Mouse (Mus musculus) cerebellum, adult 2 months (tissue): ENCODE results near the gene Gm45618. TPM values are rescaled to one million over a fixed set of nuclear protein-coding genes. Genes with fewer than 3 reads are reported as not detected.
A peak's percentile ranks its signal among the peaks of the same experiment; 100 is the strongest.

Source experiments
- DNase-seq, 2 experiments: peaks; one replicate each; pipeline ENCODE4 v3.0.0; 2021
- H3K27ac ChIP-seq: fragments of 200-500 bp; 2 replicates; pipeline ENCODE4 v1.5.1; 2012; ENCODE audit warnings: low read length, control low read depth, inconsistent platforms; ENCODE audit not compliant: insufficient read depth
- H3K27me3 ChIP-seq: fragments of 200-500 bp; 2 replicates; pipeline ENCODE4 v1.6.1; 2012; ENCODE audit warnings: inconsistent platforms, mild to moderate bottlenecking, low read length, moderate library complexity; ENCODE audit not compliant: control insufficient read depth, insufficient read depth
- H3K4me1 ChIP-seq: fragments of 200-500 bp; 2 replicates; pipeline ENCODE4 v1.6.1; 2011; ENCODE audit warnings: low read length; ENCODE audit not compliant: control insufficient read depth, insufficient read depth
- H3K4me3 ChIP-seq: fragments of 200-500 bp; replicated peaks from 2 replicates; pipeline ENCODE3; 2011; ENCODE audit warnings: mild to moderate bottlenecking, low read depth, low read length, control low read depth; ENCODE audit not compliant: insufficient read depth
- CTCF ChIP-seq: fragments of 200-500 bp; IDR thresholded peaks from 2 replicates; pipeline ENCODE4 v1.5.1; 2011; ENCODE audit warnings: low read depth, mild to moderate bottlenecking, control low read depth, low read length, moderate library complexity, borderline replicate concordance; ENCODE audit not compliant: insufficient read depth
- POLR2A ChIP-seq: fragments of 200-500 bp; IDR thresholded peaks from 2 replicates; pipeline ENCODE4 v1.6.1; 2011; ENCODE audit warnings: low read length, control low read depth, borderline replicate concordance; ENCODE audit not compliant: insufficient read depth
- WGBS: fragments of 180-500 bp; shearing (Covaris S2); methylation state at CpG from one replicate; pipeline ENCODE4 v1.1.7; 2018; 5-methylcytosine and 5-hydroxymethylcytosine counted together
- polyA plus RNA-seq: library from polyadenylated mRNA; depleted of rRNA; stranded (reverse); fragments of >200 nt; gene quantifications from 2 replicates; pipeline ENCODE4 v1.2.3, GENCODE M21; 2012; rRNA removed

Gm45618 gene
- polyA plus RNA-seq, 1 experiment, result not detected

DNA sequence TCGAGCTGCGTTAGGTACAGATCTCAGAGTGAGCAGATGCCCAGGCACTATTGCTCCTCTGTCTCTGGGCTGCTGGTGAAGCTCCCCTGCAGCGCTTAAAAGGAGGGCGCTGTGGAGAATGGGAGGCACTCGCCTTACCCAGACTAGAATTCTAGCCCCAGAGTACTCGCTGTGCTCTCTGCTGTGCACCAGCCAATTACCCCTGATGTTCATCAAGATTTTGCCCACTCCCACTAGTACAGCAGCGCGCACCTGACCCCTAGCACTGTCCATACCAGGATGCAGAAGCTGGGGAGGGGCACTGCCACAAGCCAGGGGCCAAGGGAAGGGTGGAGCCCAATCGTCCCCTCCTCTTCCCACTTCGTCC is 49.3 kb downstream of the Gm45618 start:
- WGBS, result 4% methylated on average over 10 of the region's 10 CpGs
- DNase-seq, result no peak
- H3K27me3 ChIP-seq, result no peaks in the 10 kb centered on the region
- peak overlapping the region; percentile 56 for H3K4me3 ChIP-seq
- no peak overlapping the region for H3K27ac ChIP-seq
- H3K4me1 ChIP-seq, result no peaks in the 10 kb centered on the region; the same call in 1 of the 2 replicates
- TF ChIP-seq CTCF, result no peak

DNA sequence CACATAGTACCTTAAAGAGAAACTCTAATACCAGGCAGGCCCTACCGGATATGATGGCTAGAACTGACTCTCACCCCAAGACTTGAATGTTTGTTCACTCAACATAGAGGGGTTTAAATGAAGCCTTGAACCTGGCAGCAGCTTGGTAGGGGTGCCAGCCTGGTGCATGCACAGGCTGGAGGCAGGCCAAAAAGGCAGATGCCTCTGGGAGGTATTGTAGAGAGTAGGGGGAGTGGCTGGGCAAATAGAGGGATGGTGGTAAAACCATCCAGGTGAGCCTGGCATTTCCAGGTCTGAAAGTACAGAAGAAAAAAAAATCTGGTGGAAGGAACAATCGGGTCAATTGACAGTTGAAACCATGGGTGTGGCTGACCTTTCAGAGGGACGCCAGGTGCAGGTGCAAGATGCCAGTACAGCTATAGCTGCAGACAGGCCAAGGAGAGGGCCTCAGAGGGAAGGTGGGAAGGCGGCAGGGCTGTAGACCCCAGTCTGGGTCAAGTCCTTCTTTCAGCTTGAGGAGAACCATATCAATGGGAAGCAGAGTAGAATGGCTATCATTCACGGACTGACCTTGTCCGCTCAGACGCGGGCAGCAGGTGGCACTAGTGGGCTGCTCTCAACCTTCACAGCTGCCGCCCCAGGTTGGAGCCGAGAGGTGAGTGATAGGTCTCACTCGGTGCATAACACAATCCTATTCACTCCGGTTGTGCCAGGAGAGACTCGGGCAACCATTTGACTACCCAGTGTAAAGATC is 49.9 kb downstream of the Gm45618 start:
- 12% methylated on average over 13 of the region's 13 CpGs for WGBS
- peak overlapping the region; percentile 56 for H3K4me3 ChIP-seq
- H3K4me1 ChIP-seq, result no peaks in the 10 kb centered on the region; the same call in 1 of the 2 replicates
- DNase-seq, result peak; percentile 83 to 91
- H3K27me3 ChIP-seq, result no peaks in the 10 kb centered on the region
- H3K27ac ChIP-seq, result no peak overlapping the region
- no peak for TF ChIP-seq POLR2A
- TF ChIP-seq CTCF, result peak; percentile 98

Other genes starting within 250 kb of the Gm45618 start
- 151 and 161 TPM in 2 replicates for gene Tollip, start 202.2 kb downstream of the Gm45618 start, polyA plus RNA-seq
- gene Brsk2, start 171.0 kb downstream of the Gm45618 start, polyA plus RNA-seq, result 173 and 182 TPM in 2 replicates
- 67.5 and 73.4 TPM in 2 replicates for gene Mob2, start 59.7 kb downstream of the Gm45618 start, polyA plus RNA-seq
- gene Dusp8, start 24.9 kb downstream of the Gm45618 start, polyA plus RNA-seq, result 85.8 and 90.1 TPM in 2 replicates
- gene Gm39115, start 15.3 kb upstream of the Gm45618 start, polyA plus RNA-seq, result not detected in 2 replicates
- not detected in 2 replicates for gene Gm45337, start 23.9 kb upstream of the Gm45618 start, polyA plus RNA-seq
- not detected in 2 replicates for gene Gm29735, start 36.4 kb upstream of the Gm45618 start, polyA plus RNA-seq
- not detected in 2 replicates for gene Gm4553, start 45.0 kb upstream of the Gm45618 start, polyA plus RNA-seq
- not detected in 2 replicates for gene Krtap5-2, start 55.3 kb upstream of the Gm45618 start, polyA plus RNA-seq
- not detected in 2 replicates for gene Gm10153, start 69.7 kb upstream of the Gm45618 start, polyA plus RNA-seq
- gene Krtap5-3, start 80.6 kb upstream of the Gm45618 start, polyA plus RNA-seq, result not detected in 2 replicates
- gene Gm7579, start 91.1 kb upstream of the Gm45618 start, polyA plus RNA-seq, result 0.16 TPM in 1 of 2 replicates, not detected in the other
- gene Krtap5-5, start 109.2 kb upstream of the Gm45618 start, polyA plus RNA-seq, result not detected in 2 replicates
- gene Gm40460, start 120.3 kb upstream of the Gm45618 start, polyA plus RNA-seq, result not detected in 2 replicates
- not detected in 2 replicates for gene Gm2431, start 137.6 kb upstream of the Gm45618 start, polyA plus RNA-seq
- gene Gm4559, start 153.6 kb upstream of the Gm45618 start, polyA plus RNA-seq, result not detected in 2 replicates
- not detected in 2 replicates for gene Krtap5-1, start 176.4 kb upstream of the Gm45618 start, polyA plus RNA-seq
- gene Krtap5-4, start 182.8 kb upstream of the Gm45618 start, polyA plus RNA-seq, result not detected in 2 replicates